Mouse (Mus musculus): ENCODE measurements at regions not wholly inside any gene's neighbourhood (a gene's known extent, or its start where the extent isn't known, plus 50 kb on each side); places are given as distances from the start of the nearest gene placed in this dataset.

- no peak overlapping the region for H3K4me3 ChIP-seq (replicated peaks in 1 of 3; ENCODE audit: low read depth in 2 of 3, low read length in 2 of 3, poor library complexity in 1 of 3)
- no peak overlapping the region for H3K9ac ChIP-seq (ENCODE audit: insufficient read depth, low read depth)
- peak overlapping the region; percentile 46; the same call in 1 of the 2 replicates for H3K4me2 ChIP-seq (ENCODE audit: insufficient read depth, low read depth, poor library complexity, severe bottlenecking)
- no peak overlapping the region for H3K27ac ChIP-seq (ENCODE audit: insufficient read depth, low read depth)
- H3K27me3 ChIP-seq (replicated peaks) = no peaks in the 10 kb centered on the region
- peaks cover 2% of the 10 kb centered on the region for H3K9me3 ChIP-seq (replicated peaks; ENCODE audit: low read length)
- dilution Hi-C loops (cut with MboI; ENCODE audit: extremely low pct_ligation_motif_present, extremely low pct_unique_long_range_greater_than_20kb, low sequenced_read_pairs) = no loop called here
- no peak for DNase-seq (ENCODE audit: extremely low read depth)
- in situ Hi-C loops (cut with MboI; ENCODE audit: low pct_ligation_motif_present, low pct_unique_long_range_greater_than_20kb, low sequenced_read_pairs) = no loop called here
- no peaks in the 10 kb centered on the region for H3K36me3 ChIP-seq (replicated peaks in 1 of 2; ENCODE audit: control insufficient read depth in 1 of 2, insufficient read depth in 1 of 2, low read length in 1 of 2)
- TF ChIP-seq BHLHE40 (IDR thresholded peaks at IDR 0.05; ENCODE audit: low read depth, low read length) (peak; percentile 41; the same call in 1 of the 2 replicates), NRF1 (IDR thresholded peaks at IDR 0.05; ENCODE audit: low read depth, low read length) (no peak), CTCF (conservative IDR thresholded peaks at IDR 0.05 in 1 of 2, IDR thresholded peaks at IDR 0.05 in 1 of 2; ENCODE audit: low read depth in 2 of 2, low read length in 2 of 2) (no peak), TCF12 (IDR thresholded peaks at IDR 0.05; ENCODE audit: low read depth, low read length) (peak; percentile 37; the same call in 1 of the 2 replicates), SIN3A (IDR thresholded peaks at IDR 0.05; ENCODE audit: low read length) (no peak), TBP (conservative IDR thresholded peaks at IDR 0.05; ENCODE audit: low read depth, low read length) (0 out of 2 replicates have a peak, but pooled peaks have one; percentile 20), RCOR1 (conservative IDR thresholded peaks at IDR 0.05; ENCODE audit: low read depth, low read length) (no peak), POLR2A (IDR thresholded peaks at IDR 0.05; ENCODE audit: low read depth, low read length) (0 out of 2 replicates have a peak, but pooled peaks have one; percentile 31)
- H3K4me1 ChIP-seq (ENCODE audit: control insufficient read depth in 1 of 2, insufficient read depth in 2 of 2) = peaks cover 29 to 53% of the 10 kb centered on the region in 2 experiments
- H3K79me2 ChIP-seq (replicated peaks; ENCODE audit: control insufficient read depth, extremely low read depth, insufficient read depth, poor library complexity, severe bottlenecking) = no peaks in the 10 kb centered on the region
Measured at GRCm38 (mm10) chr1:64189471-64189870, 67.4 kb upstream of the Klf7 start.

- Histone ChIP-seq H3K4me3 (replicated peaks in 1 of 3; ENCODE audit: low read depth in 2 of 3, low read length in 2 of 3, poor library complexity in 1 of 3) (no peak overlapping the region), H3K4me2 (ENCODE audit: insufficient read depth, low read depth, poor library complexity, severe bottlenecking) (no peak overlapping the region), H3K36me3 (replicated peaks in 1 of 2; ENCODE audit: control insufficient read depth in 1 of 2, insufficient read depth in 1 of 2, low read length in 1 of 2) (no peaks in the 10 kb centered on the region), H3K27ac (ENCODE audit: insufficient read depth, low read depth) (no peak overlapping the region), H3K9ac (ENCODE audit: insufficient read depth, low read depth) (no peak overlapping the region), H3K27me3 (replicated peaks) (no peaks in the 10 kb centered on the region), H3K79me2 (replicated peaks; ENCODE audit: control insufficient read depth, extremely low read depth, insufficient read depth, poor library complexity, severe bottlenecking) (no peaks in the 10 kb centered on the region), H3K9me3 (replicated peaks; ENCODE audit: low read length) (peaks cover 2% of the 10 kb centered on the region), H3K4me1 (ENCODE audit: control insufficient read depth in 1 of 2, insufficient read depth in 2 of 2) (peaks cover 20 to 39% of the 10 kb centered on the region in 2 experiments)
- DNase-seq (ENCODE audit: extremely low read depth) = no peak
- in situ Hi-C loops (cut with MboI; ENCODE audit: low pct_ligation_motif_present, low pct_unique_long_range_greater_than_20kb, low sequenced_read_pairs) (no loop called here), dilution Hi-C loops (cut with MboI; ENCODE audit: extremely low pct_ligation_motif_present, extremely low pct_unique_long_range_greater_than_20kb, low sequenced_read_pairs) (no loop called here)
- TF ChIP-seq CHD2 (IDR thresholded peaks at IDR 0.05; ENCODE audit: low read length) = no peak
- no peak for TF ChIP-seq MXI1 (IDR thresholded peaks at IDR 0.05; ENCODE audit: low read depth, low read length)
- no peak for TF ChIP-seq MAX (IDR thresholded peaks at IDR 0.05; ENCODE audit: low read length)
- TF ChIP-seq SMC3 (IDR thresholded peaks at IDR 0.05; ENCODE audit: low read depth, low read length) = no peak
- TF ChIP-seq USF2 (conservative IDR thresholded peaks at IDR 0.05; ENCODE audit: low read depth, low read length) = no peak
- no peak for TF ChIP-seq CHD1 (IDR thresholded peaks at IDR 0.05; ENCODE audit: low read depth, low read length)
- TF ChIP-seq NRF1 (IDR thresholded peaks at IDR 0.05; ENCODE audit: low read depth, low read length) = no peak
- no peak for TF ChIP-seq CTCF (conservative IDR thresholded peaks at IDR 0.05 in 1 of 2, IDR thresholded peaks at IDR 0.05 in 1 of 2; ENCODE audit: low read depth in 2 of 2, low read length in 2 of 2)
- no peak for TF ChIP-seq JUND (conservative IDR thresholded peaks at IDR 0.05; ENCODE audit: low read depth, low read length)
- TF ChIP-seq HCFC1 (IDR thresholded peaks at IDR 0.05; ENCODE audit: low read depth, low read length) = no peak
- TF ChIP-seq MAZ (IDR thresholded peaks at IDR 0.05; ENCODE audit: low read depth, low read length) = no peak
- no peak for TF ChIP-seq EP300 (IDR thresholded peaks at IDR 0.05; ENCODE audit: low read length)
- no peak for TF ChIP-seq ZC3H11A (IDR thresholded peaks at IDR 0.05; ENCODE audit: low read depth, low read length)
- TF ChIP-seq IRF4 (IDR thresholded peaks at IDR 0.05; ENCODE audit: low read depth, low read length) = no peak
Measured at GRCm38 (mm10) chr1:64187796-64188513, 65.9 kb upstream of the Klf7 start.

Measured in CH12.LX (cell line).